Mouse (Mus musculus) right cerebral cortex, postnatal 10 days (tissue): ENCODE measurements around the gene Cdc42ep4.

Experiments used
- DNase-seq, 2 experiments: peaks; one replicate each; pipeline ENCODE4 v3.0.0; 2021; ENCODE audit warnings: low spot score in 2 of 2

The Cdc42ep4 gene

GRCm38 (mm10) chr11:113749749-113750351 is 1.8 kb downstream of the Cdc42ep4 start:
- peak in 1 of 2 experiments; percentile 44 for DNase-seq

GRCm38 (mm10) chr11:113748797-113749521 is 2.7 kb downstream of the Cdc42ep4 start:
- DNase-seq = no peak

GRCm38 (mm10) chr11:113747725-113748380 is 3.8 kb downstream of the Cdc42ep4 start:
- DNase-seq = no peak

GRCm38 (mm10) chr11:113747056-113747455 is 4.6 kb downstream of the Cdc42ep4 start:
- no peak for DNase-seq

GRCm38 (mm10) chr11:113745961-113746360 is 5.7 kb downstream of the Cdc42ep4 start:
- no peak for DNase-seq

- no peak for DNase-seq
These were observed 8.7 kb downstream of the Cdc42ep4 start for GRCm38 (mm10) chr11:113742998-113743397.

GRCm38 (mm10) chr11:113740100-113740499 is 11.6 kb downstream of the Cdc42ep4 start:
- no peak for DNase-seq

GRCm38 (mm10) chr11:113739213-113739612 is 12.5 kb downstream of the Cdc42ep4 start:
- DNase-seq = no peak

GRCm38 (mm10) chr11:113737912-113738311 is 13.8 kb downstream of the Cdc42ep4 start:
- DNase-seq = no peak

GRCm38 (mm10) chr11:113737553-113737854 is 14.2 kb downstream of the Cdc42ep4 start:
- DNase-seq = no peak

GRCm38 (mm10) chr11:113736848-113737552 is 14.7 kb downstream of the Cdc42ep4 start:
- DNase-seq = no peak

- no peak for DNase-seq
These were observed 16.5 kb downstream of the Cdc42ep4 start for GRCm38 (mm10) chr11:113735151-113735550.

GRCm38 (mm10) chr11:113733631-113734364 is 17.9 kb downstream of the Cdc42ep4 start:
- DNase-seq = no peak

GRCm38 (mm10) chr11:113731945-113732612 is 19.6 kb downstream of the Cdc42ep4 start:
- DNase-seq = no peak

- no peak for DNase-seq
These were observed 20.8 kb downstream of the Cdc42ep4 start for GRCm38 (mm10) chr11:113730879-113731278.

- no peak for DNase-seq
These were observed 21.8 kb downstream of the Cdc42ep4 start for GRCm38 (mm10) chr11:113729917-113730316.

GRCm38 (mm10) chr11:113729239-113729638 is 22.4 kb downstream of the Cdc42ep4 start:
- DNase-seq = no peak

- DNase-seq = no peak
These were observed 23.7 kb downstream of the Cdc42ep4 start for GRCm38 (mm10) chr11:113727992-113728391.

GRCm38 (mm10) chr11:113726994-113727888 is 24.4 kb downstream of the Cdc42ep4 start:
- no peak for DNase-seq
